Mouse (Mus musculus) kidney, postnatal 10 days (tissue): ENCODE data around the gene Fmo6.

Experiments used
- DNase-seq: peaks from one replicate; pipeline ENCODE4 v3.0.0; 2021; ENCODE audit warnings: mixed read lengths

Fmo6 gene

GRCm38 (mm10) chr1:162912085-162912484, 25.2 kb downstream of the Fmo6 start:
- no peak for DNase-seq

GRCm38 (mm10) chr1:162901879-162902278, 35.4 kb downstream of the Fmo6 start:
- DNase-seq = no peak

- peak; percentile 35 for DNase-seq
These were observed 39.2 kb downstream of the Fmo6 start, which contains the start of gene Fmo2 for GRCm38 (mm10) chr1:162897838-162898811. Fmo2 (minus strand) TSS chr1:162898726.

- DNase-seq = peak; percentile 91
These were observed 41.4 kb downstream of the Fmo6 start for GRCm38 (mm10) chr1:162895900-162896299.

GRCm38 (mm10) chr1:162893014-162893413, 44.3 kb downstream of the Fmo6 start:
- DNase-seq = no peak

GRCm38 (mm10) chr1:162891980-162892451, 45.3 kb downstream of the Fmo6 start:
- DNase-seq = no peak

GRCm38 (mm10) chr1:162888646-162889045, 48.7 kb downstream of the Fmo6 start:
- DNase-seq = no peak

- DNase-seq = no peak
These were observed 49.7 kb downstream of the Fmo6 start for GRCm38 (mm10) chr1:162887644-162888043.

- DNase-seq = no peak
These were observed 51.0 kb downstream of the Fmo6 start for GRCm38 (mm10) chr1:162886138-162886816.

- DNase-seq = no peak
These were observed 54.6 kb downstream of the Fmo6 start for GRCm38 (mm10) chr1:162882681-162883080.

GRCm38 (mm10) chr1:162879595-162880369, 57.5 kb downstream of the Fmo6 start:
- peak; percentile 80 for DNase-seq

- no peak for DNase-seq
These were observed 62.2 kb downstream of the Fmo6 start for GRCm38 (mm10) chr1:162875091-162875490.

- peak; percentile 56 for DNase-seq
These were observed 65.5 kb downstream of the Fmo6 start for GRCm38 (mm10) chr1:162871701-162872311.

- no peak for DNase-seq
These were observed 66.3 kb downstream of the Fmo6 start for GRCm38 (mm10) chr1:162870978-162871377.

GRCm38 (mm10) chr1:162867396-162867795, 69.9 kb downstream of the Fmo6 start:
- DNase-seq = no peak
